Mouse (Mus musculus): ENCODE measurements around the gene Cdkn1a.

DNA sequence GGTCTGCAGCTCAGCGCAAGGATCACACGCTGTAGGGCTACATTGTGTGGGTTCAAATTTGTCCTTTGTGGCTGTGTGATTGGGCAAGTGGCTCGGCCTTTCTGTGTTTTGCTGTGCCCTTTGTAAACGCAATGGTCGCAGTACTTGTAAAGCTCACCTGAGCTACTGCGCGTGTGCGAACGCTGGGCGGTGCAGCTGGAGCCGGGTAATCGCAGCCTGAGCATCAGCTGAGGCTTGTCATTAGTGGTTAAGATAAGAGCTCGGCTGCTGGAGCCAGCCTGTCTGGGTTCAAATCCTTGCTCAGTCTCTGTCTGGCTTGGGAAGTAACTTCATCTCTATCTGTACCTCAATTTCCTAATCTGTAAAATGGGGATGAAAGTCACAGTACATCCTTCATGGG, 16.7 kb upstream of the Cdkn1a start:
- TF ChIP-seq CTCF (conservative IDR thresholded peaks at IDR 0.05; ENCODE audit: low read length) (no peak), POU5F1 (IDR thresholded peaks at IDR 0.05; ENCODE audit: borderline replicate concordance, low read length) (no peak), NANOG (IDR thresholded peaks at IDR 0.05; ENCODE audit: borderline replicate concordance, low read length) (no peak)
